Mouse (Mus musculus) T-helper 1 cell (primary cell): ENCODE results near the gene Chd4.

Source experiments
- in situ Hi-C: fragments of 300-600 bp; cut with MboI, MseI; formaldehyde crosslinking; loops from one replicate; pipeline ENCODE4 v1.15.1; 2025; ENCODE audit warnings: high pct_unique_total_duplicates

The Chd4 gene

DNA sequence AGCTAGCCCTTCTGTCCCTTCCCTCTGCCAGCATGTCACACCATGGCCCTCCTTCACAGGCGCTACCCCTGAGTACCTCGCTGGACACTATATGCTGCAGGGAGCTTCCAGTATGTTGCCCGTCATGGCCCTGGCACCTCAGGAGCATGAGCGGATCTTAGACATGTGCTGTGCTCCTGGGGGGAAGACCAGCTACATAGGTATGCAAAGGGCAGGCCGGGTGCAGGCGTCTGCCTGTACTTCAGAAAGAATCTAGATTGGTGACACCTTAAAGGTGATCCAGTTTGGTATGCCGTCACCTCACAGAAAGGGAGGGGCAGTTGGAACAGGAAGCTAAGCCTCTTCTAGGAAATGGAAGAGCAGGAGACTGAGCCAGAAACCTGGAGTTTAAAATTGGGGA lies 44.0 kb downstream of the Chd4 start:
- in situ Hi-C loops: loop anchor here (5.0 kb wide), 1 partner anchor 37 kb away; no protein-coding TSS in a partner anchor

GRCm38 (mm10) chr6:125142436-125142835 lies 46.7 kb downstream of the Chd4 start:
- in situ Hi-C loops: no loop called here

GRCm38 (mm10) chr6:125143128-125143527 lies 47.3 kb downstream of the Chd4 start:
- in situ Hi-C loops: no loop called here

DNA sequence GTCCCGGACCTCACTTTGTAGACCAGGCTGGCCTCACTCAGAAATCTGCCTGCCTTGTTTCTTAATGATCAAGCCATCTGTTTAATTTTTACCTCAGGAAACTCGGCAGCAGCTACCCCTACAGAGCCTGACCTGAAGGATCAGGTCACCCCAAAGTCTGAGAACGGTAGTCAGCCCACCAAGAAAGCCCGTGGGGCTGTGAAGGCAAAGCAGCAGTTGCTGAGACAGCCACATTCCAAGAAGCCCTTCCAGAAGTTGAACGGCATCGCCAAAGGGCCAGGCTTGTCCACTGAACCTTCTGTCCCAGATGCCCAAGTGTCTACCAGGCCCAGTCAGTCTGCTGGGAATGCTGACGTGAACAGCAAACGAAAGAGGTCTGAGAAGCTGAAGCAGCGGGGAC lies 48.1 kb downstream of the Chd4 start:
- in situ Hi-C loops: no loop called here

GRCm38 (mm10) chr6:125145001-125145400 lies 49.2 kb downstream of the Chd4 start, which contains the start of gene Iffo1:
Iffo1 (plus strand) TSS chr6:125145241.
- in situ Hi-C loops: loop anchor here (5.0 kb wide), 1 partner anchor 82 kb away; no protein-coding TSS in a partner anchor

DNA sequence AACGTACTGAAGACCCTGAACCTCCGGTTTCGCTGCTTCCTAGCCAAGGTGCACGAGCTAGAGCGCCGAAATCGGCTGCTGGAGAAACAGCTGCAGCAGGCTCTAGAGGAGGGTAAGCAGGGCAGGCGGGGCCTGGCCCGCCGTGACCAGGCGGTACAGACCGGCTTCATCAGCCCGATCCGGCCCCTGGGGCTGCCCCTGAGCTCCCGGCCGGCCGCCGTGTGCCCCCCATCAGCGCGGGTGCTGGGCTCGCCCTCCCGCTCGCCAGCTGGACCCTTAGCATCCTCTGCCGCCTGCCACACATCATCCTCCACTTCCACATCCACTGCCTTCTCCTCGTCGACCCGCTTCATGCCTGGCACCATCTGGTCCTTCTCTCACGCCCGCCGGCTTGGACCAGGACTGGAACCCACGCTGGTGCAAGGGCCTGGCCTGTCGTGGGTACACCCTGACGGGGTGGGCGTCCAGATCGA lies 49.7 kb downstream of the Chd4 start:
- in situ Hi-C loops: loop anchor here (5.0 kb wide), 1 partner anchor 82 kb away; no protein-coding TSS in a partner anchor

- in situ Hi-C loops: loop anchor here (5.0 kb wide), 1 partner anchor 81 kb away; no protein-coding TSS in a partner anchor
Measured at GRCm38 (mm10) chr6:125146148-125146547, 50.4 kb downstream of the Chd4 start.

GRCm38 (mm10) chr6:125146797-125147196 lies 51.0 kb downstream of the Chd4 start:
- in situ Hi-C loops: loop anchor here (5.0 kb wide), 1 partner anchor 81 kb away; no protein-coding TSS in a partner anchor

DNA sequence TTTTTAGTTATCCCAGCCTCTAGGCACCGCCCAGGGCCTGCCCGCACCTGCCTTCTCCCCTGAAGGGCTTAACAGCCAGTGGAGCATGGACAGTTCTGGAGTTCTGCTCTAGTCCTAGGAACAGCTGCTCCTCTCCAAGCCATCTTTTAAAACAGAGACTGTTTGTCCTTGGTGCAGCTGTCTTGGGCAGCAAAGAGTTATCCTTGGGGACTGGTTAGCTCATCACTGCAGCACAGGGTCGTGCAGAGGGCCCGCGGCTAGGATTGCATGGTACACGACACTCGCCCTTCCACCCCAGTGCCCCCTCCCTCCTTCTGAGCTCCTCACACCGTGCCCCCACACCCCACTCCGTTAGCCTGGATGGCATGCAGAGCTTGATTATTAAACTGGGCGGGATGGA lies 51.5 kb downstream of the Chd4 start:
- in situ Hi-C loops: loop anchor here (5.0 kb wide), 1 partner anchor 80 kb away; no protein-coding TSS in a partner anchor

GRCm38 (mm10) chr6:125148251-125148925 lies 52.6 kb downstream of the Chd4 start:
- in situ Hi-C loops: loop anchor here (5.0 kb wide), 1 partner anchor 79 kb away; no protein-coding TSS in a partner anchor

GRCm38 (mm10) chr6:125148926-125149568 lies 53.3 kb downstream of the Chd4 start:
- in situ Hi-C loops: loop anchor here (5.0 kb wide), 1 partner anchor 78 kb away; no protein-coding TSS in a partner anchor

- in situ Hi-C loops: loop anchor here (5.0 kb wide), 1 partner anchor 78 kb away; no protein-coding TSS in a partner anchor
Measured at GRCm38 (mm10) chr6:125149569-125149950, 53.8 kb downstream of the Chd4 start.

- in situ Hi-C loops: loop anchor here (10.0 kb wide), 1 partner anchor 122 kb away; no protein-coding TSS in a partner anchor
Measured at GRCm38 (mm10) chr6:125152212-125153017, 56.6 kb downstream of the Chd4 start.

- in situ Hi-C loops: loop anchor here (10.0 kb wide), 1 partner anchor 122 kb away; no protein-coding TSS in a partner anchor
Measured at GRCm38 (mm10) chr6:125153018-125153389, 57.2 kb downstream of the Chd4 start.

GRCm38 (mm10) chr6:125153682-125154081 lies 57.9 kb downstream of the Chd4 start:
- in situ Hi-C loops: loop anchor here (10.0 kb wide), 1 partner anchor 121 kb away; no protein-coding TSS in a partner anchor

- in situ Hi-C loops: loop anchor here (10.0 kb wide), 1 partner anchor 120 kb away; no protein-coding TSS in a partner anchor
Measured at GRCm38 (mm10) chr6:125154550-125154949, 58.8 kb downstream of the Chd4 start.

DNA sequence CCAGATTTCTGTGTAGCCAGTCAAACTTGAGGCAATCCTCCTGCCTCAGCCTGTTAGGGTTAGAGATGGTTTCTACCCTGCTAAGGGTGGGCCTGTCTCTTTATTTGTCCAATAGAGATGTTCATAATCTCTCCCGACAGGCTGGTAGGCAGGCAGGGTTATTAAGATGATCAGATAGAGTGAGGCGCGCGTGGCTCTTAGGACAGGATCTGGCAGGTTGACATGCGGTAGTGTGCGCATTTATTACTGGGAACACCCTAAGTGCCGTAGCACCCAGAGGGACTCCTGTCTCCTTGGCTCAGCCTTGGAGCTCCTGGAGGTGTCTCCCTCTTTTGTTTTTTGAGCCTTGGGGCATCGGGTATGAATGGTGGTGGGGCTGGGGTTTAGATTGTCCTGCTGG lies 59.5 kb downstream of the Chd4 start:
- in situ Hi-C loops: loop anchor here (5.0 to 10.0 kb wide), 2 partner anchors 120 to 327 kb away; no protein-coding TSS in a partner anchor

DNA sequence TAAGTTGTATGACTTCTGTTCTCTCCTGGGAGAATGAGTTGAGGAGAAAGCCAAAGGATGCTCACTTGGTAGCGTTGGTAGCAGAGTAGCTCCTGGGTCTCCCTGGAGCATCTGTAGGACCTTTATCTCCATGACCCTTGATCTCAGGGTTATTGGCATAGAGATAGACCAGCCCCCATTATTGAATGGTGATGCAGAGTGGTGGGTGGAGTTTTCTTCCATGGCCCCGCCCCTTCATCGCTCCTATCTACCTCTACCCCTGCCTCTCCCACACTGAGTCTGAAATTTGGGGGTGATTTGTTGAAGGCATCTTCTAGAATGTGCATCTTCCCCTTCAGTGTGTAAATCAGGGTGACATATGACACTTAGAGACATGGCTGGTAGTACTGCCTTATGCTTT lies 60.7 kb downstream of the Chd4 start:
- in situ Hi-C loops: loop anchor here (5.0 to 10.0 kb wide), 2 partner anchors 118 to 326 kb away; no protein-coding TSS in a partner anchor

DNA sequence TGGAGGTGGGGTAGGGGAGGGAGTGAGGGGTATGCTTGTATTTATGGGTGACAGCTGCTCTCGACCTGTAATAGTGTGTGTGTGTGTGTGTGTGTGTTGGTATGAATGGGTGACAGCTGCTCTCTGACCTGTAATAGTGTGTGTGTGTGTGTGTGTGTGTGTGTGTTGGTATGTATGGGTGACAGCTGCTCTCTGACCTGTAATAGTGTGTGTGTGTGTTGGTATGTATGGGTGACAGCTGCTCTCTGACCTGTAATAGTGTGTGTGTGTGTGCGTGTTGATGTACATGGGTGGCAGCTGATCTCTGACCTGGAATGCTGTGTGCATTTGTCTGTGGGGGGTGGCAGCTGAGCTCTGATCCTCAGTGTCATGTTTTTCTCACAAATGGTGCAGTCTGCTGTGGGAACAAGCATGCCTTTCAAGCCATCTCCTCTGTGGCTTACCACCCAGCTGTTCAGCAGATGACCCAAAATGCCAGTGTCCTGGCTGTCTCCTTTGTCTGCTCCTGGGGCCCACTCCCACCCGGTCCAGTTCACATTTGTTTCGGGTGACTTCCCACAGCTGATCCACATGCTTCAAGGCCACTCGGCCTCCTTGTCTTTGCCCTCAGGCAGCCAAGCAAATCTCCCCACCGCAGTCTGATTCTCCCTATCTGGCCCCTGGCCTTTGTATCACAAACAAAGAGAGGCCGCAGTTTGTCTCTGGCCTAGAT lies 61.3 kb downstream of the Chd4 start:
- in situ Hi-C loops: loop anchor here (5.0 to 10.0 kb wide), 2 partner anchors 118 to 325 kb away; no protein-coding TSS in a partner anchor

DNA sequence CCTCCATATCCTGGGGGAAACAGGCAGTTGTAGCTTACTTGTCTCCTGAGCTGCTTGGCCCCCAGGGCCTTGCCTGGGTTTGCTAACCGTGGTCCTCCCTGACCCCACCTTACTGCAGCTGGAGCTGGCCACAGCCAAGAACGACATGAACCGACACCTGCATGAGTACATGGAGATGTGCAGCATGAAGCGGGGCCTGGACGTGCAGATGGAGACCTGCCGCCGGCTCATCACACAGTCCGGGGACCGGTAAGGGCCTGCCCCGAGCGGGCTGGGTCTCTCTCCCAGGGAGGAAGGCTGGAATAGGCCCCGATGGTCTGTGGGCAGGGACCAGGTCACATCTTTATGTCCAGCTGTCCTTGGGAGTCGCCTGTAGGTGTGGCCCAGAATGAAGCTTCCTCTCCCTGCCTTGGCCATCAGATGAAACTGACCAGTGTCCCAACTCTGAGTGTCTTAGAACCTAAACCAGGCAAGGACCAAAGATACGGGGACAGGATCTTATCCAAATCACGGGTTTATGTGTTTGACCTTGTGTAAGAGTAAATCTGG lies 63.2 kb downstream of the Chd4 start:
- in situ Hi-C loops: loop anchor here (5.0 to 10.0 kb wide), 2 partner anchors 116 to 323 kb away; no protein-coding TSS in a partner anchor
